Mouse (Mus musculus) Patski (cell line): ENCODE measurements around the gene Gm9125. TPM values are rescaled to one million over a fixed set of nuclear protein-coding genes. Genes with fewer than 3 reads are reported as not detected.
"Not testable (repeated sequence)": the region's sequence is repeated elsewhere in the genome, so short reads cannot be mapped to it uniquely, and the experiment has no call there.

Experiments
- ATAC-seq: fragments of 100-300 bp; one replicate; pipeline ENCODE4 v1.8.0; 2021
- CTCF ChIA-PET: fragments of 350-600 bp; sonication (Branson Sonifier 250); formaldehyde crosslinking; loops from one replicate; lab custom pipeline; 2022; ENCODE audit warnings: inconsistent platforms; lab: Charles Lee
- POLR2A ChIA-PET: fragments of 350-600 bp; sonication (Branson Sonifier 250); formaldehyde crosslinking; loops from one replicate; lab custom pipeline; 2022; ENCODE audit warnings: antibody characterized with exemption, inconsistent platforms; lab: Charles Lee
- DNase-seq: peaks from one replicate; pipeline ENCODE4 v3.0.0-alpha.2; 2011; ENCODE audit warnings: low read depth, low spot score
- H3K27me3 ChIP-seq: fragments of 371-371 bp; one replicate; pipeline ENCODE4 v1.5.1; 2021
- in situ Hi-C: fragments of 300-500 bp; cut with MboI; formaldehyde crosslinking; loops from 3 replicates; pipeline ENCODE4 v1.11.1; 2018; ENCODE audit warnings: low pct_unique_long_range_greater_than_20kb, mixed read lengths
- polyA plus RNA-seq: library from polyadenylated mRNA; unstranded; gene quantifications from one replicate; pipeline ENCODE4 v1.2.3, GENCODE M21; 2021

Gene Gm9125
- not detected for polyA plus RNA-seq

- POLR2A ChIA-PET, DNase-seq, in situ Hi-C loops, CTCF ChIA-PET, ATAC-seq, H3K27me3 ChIP-seq: not testable (repeated sequence)
These were observed at the start of gene Gm9125 for GRCm38 (mm10) chr3:94054785-94055184. Gm9125 (minus strand) TSS chr3:94054885.

DNA sequence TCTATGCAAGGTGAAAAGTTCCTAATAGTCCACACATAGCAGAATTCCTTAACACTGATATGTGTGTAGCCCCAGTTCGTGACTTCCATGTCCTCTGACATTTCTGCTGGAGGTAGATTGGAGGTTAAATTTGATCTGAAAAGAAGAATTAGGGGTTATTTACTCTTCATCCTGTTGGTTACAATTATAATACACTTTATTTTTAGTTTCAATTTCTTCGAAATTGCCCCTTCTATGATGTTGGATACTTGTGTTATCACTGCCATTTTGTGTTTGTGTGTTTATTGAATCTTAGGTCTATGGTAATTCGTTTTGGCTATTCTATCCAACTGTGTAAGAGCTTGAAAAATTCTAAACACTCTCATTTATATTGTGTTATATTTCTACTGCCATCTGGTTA is 17.9 kb upstream of the Gm9125 start, which contains the start of gene Gm10697:
TSS of gene Gm10697 (minus strand) at position 101 of the 400 bp plus-strand sequence.
- H3K27me3 ChIP-seq, DNase-seq, in situ Hi-C loops, POLR2A ChIA-PET, ATAC-seq, CTCF ChIA-PET: not testable (repeated sequence)

GRCm38 (mm10) chr3:94049566-94050121 is 5.0 kb downstream of the Gm9125 start:
- CTCF ChIA-PET, POLR2A ChIA-PET: not testable (repeated sequence)

GRCm38 (mm10) chr3:94038241-94038640 is 16.4 kb downstream of the Gm9125 start:
- DNase-seq, in situ Hi-C loops, CTCF ChIA-PET, H3K27me3 ChIP-seq, ATAC-seq, POLR2A ChIA-PET: not testable (repeated sequence)

More at GRCm38 (mm10) chr3:94049566-94050121, 5.0 kb downstream of the Gm9125 start:
- DNase-seq, in situ Hi-C loops, ATAC-seq, H3K27me3 ChIP-seq: not testable (repeated sequence)

DNA sequence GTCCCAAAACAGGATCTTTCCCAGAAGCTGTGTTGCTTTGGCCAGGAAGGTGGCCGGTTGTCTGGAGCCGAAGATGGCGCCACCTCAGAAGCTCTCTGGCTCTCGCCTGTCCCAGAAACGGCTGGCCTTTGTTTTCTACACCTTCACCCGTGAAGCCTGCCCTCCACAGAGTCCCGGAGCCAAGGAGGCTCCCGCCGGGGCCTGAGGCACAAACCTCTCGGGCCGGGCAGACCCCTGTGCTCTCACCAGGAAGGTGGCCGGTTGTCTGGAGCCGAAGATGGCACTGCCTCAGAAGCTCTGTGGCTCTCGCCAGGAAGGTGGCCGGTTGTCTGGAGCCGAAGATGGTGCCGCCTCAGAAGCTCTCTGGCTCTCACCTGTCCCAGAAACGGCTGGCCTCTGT is 20.3 kb downstream of the Gm9125 start:
- in situ Hi-C loops, H3K27me3 ChIP-seq, POLR2A ChIA-PET, DNase-seq, ATAC-seq, CTCF ChIA-PET: not testable (repeated sequence)

Other genes with a start within 250 kb of the Gm9125 start
- not detected for gene Tdpoz3, start 228.9 kb downstream of the Gm9125 start, polyA plus RNA-seq
- not detected for gene Gm9117, start 111.3 kb downstream of the Gm9125 start, polyA plus RNA-seq
- gene Tdpoz5, start 93.6 kb downstream of the Gm9125 start, polyA plus RNA-seq = not detected
- gene Gm10697, start 17.8 kb upstream of the Gm9125 start, polyA plus RNA-seq = not detected
- not detected for gene Gm10696, start 123.3 kb upstream of the Gm9125 start, polyA plus RNA-seq
- not detected for gene Gm5286, start 141.8 kb upstream of the Gm9125 start, polyA plus RNA-seq
- gene Gm4778, start 209.2 kb upstream of the Gm9125 start, polyA plus RNA-seq = not detected